Mouse (Mus musculus) fibroblast of lung, adult 2 months (primary cell): Measurements from ENCODE around the gene Apba1.

Experiments used
- DNase-seq: peaks from one replicate; pipeline ENCODE4 v3.0.0-alpha.2; 2011; ENCODE audit warnings: low read depth

Apba1 gene

GRCm38 (mm10) chr19:23930826-23931225 lies 172.1 kb downstream of the Apba1 start:
- no peak for DNase-seq

DNA sequence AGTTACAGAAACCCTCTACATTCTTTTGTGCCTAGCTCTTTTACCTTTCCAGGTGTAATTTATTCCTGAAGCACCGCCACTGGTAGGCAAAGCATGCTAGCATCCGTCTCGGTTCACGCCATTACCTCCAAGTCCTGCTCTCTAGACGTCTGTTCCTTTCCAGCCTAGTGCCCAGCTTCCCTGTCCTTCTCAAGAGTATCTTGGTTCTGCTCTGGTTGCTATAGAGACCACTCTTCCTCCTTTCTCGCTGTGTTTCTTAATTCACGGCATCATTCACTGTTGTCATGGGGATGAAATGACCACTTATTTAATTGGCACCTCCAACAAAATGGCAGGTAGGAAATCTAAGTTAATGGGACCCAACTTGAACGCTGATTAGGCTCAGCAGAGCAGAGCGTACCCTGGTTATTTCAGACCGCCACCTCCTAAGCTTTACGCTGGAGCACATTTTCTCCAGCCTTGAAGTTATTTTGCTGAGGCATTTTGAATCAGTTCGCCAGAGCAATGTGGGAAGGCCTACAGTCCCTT lies 182.8 kb downstream of the Apba1 start:
- DNase-seq: no peak

GRCm38 (mm10) chr19:23942886-23943285 lies 184.2 kb downstream of the Apba1 start:
- DNase-seq: no peak

- no peak for DNase-seq
These were observed 187.5 kb downstream of the Apba1 start for GRCm38 (mm10) chr19:23946026-23946685.

DNA sequence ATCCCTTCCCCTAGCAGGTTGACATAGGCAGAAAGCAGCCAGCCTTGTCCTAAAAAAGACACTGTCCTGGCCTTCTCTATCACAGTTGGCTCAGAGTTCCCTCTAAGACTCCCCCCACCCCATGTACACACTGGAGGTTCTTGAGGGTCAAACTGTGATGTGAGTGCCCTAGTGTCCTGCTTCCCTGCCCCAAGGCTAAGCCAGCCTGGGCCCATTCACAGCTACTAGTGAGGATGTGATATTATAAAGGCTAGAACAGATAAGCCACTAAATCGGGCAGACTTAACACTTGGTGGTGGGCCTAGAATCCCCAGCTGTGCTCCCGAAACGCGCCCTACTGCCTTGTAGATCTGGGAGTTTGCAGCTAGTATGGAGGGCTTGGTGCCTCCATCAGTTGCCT lies 188.1 kb downstream of the Apba1 start:
- DNase-seq: no peak

DNA sequence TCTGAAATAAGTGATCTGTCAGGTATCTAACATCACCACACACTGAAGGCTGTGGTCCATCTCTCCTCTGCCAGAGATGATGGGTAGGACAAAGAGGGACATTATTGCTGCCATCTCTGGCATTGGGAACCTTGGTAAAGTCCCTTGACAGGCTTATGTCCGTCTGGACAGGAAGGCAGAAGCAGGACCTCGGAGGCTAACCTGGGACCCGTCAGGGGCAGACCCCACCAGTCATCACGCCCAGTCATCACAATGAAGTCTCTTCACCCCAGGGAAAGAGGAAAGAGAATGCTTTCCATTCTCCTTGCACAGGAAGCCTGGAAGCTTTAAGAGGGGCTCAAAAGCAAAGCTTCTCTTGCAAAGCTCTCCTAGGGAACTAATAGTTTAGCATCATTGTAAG lies 189.2 kb downstream of the Apba1 start:
- DNase-seq: no peak

DNA sequence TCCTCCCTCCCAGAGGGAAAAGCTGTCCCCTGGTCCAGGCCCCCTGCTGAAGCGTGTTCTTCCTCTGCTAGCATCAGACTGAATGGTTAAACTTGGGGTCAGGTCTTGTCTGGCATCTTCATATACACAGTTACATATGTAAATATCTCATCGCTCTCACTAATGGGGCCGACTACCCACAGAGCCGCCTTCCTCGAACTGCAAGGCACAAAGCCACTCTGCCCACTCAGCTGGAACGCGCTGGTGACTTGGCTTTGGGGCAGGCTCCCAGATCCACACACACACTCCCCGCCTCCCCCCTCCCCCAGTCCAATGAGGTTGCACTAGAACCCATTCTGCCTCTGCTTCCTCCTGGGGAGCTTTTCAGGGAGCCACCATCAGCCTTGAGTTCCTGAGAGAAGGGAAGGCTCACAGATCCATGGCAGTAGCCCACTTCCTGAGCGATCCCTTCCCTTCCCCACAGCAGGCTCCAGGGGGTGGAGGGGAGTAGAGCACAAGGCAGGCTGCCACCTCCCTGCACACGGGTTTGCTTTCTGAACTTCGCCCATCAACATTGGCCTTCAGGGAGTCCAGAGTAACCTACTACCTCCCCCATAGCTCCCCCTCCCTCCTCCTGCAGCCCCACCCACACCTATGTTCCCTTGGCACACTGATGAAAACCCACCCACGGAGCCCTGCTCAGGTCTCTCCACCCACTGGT lies 189.8 kb downstream of the Apba1 start:
- DNase-seq: no peak

DNA sequence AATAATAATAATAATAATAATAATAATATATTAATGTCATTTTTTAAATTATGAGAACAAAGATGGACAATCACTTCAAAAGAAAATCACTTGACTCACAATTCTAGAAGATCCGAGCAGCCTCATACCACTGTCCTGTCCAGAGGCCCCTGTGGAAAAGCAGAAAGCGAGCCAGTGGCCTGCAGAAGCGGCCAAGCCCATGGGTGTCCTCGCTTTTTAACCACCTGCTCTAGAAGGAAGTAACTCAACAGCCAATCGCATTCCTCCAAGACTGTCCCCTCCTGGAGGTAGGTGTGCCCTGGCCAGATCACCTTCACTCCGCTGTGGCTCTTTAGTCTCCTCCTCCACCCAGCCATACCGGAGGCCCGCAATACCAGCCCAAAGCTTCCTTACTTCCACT lies 196.8 kb downstream of the Apba1 start:
- no peak for DNase-seq

DNA sequence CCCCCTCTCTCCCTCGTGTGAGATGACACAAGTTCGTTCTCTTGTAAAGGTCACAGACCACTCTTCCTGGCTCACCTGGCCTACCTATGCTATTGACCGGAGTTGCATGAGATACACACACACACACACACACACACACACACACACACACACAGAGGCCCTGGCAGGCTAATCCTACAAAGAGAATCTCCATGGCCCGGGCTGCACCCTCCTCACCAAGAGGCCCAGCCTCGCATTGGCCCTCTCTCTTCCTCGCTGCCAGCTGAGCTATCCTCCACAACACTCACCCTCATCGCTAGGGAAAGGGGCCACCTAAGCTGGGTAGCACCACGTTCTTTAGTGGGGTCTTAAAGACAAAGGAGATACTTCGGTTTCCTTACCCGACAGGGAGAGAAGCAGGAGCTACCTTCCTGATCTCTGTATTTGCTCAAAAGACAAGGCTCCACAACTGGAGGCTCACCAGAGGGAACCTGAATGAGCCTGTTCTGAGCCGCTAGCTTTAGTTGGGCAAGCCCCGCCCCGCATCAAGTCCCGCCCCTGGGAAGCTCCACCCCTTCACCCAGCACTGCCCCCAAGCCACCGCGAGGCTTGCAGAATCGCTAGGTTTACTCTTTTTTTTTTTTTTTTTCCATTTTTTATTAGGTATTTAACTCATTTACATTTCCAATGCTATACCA lies 197.8 kb downstream of the Apba1 start:
- DNase-seq: no peak

GRCm38 (mm10) chr19:23957563-23957962 lies 198.9 kb downstream of the Apba1 start:
- no peak for DNase-seq

- no peak for DNase-seq
These were observed 200.2 kb downstream of the Apba1 start for GRCm38 (mm10) chr19:23958925-23959324.

DNA sequence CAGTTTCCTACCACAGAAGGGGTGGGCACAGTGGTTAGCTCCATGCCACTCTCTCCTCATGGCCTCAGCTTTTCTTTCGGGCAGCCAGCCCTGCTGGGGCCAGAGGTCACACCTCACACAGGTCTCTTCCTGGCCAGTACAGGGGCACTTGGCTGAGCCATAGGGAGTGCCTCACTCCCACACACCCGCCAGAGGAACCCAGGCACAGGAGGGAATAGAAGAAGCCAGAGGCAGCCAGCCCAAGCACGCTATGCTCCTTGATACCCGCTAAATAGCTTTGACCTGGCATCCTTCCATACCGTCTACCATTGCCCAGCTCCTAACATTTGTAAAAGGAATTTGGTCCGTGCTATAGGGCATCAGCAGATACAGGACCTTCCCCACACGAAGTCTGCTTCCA lies 201.2 kb downstream of the Apba1 start:
- no peak for DNase-seq

GRCm38 (mm10) chr19:23960275-23960674 lies 201.6 kb downstream of the Apba1 start:
- no peak for DNase-seq

DNA sequence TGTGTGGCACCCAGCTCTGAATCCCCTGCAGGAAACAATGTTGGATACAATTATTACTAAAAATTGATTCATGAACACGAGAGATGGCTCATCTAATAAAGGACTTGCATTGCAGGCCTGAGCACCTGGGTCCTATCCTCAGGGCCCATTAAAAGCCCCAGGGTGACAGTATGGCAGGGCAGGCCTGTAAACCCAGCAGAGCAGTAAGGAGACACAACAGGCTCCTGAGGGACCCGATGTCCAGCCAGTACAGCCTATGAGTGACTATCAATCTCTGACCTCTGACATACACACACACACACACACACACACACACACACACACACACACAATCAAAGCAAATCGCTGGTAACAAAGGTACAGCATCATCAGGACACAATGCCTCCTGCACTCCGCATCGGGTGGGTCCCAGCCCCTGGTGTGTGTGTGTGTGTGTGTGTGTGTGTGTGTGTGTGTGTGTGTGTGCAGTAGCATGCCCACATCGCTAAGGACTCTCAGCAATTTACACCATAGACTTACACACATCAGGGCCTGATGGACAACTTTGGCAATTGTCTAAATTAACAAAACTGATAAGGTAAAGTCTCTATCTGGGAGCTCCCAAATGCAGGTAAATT lies 202.3 kb downstream of the Apba1 start:
- DNase-seq: no peak

DNA sequence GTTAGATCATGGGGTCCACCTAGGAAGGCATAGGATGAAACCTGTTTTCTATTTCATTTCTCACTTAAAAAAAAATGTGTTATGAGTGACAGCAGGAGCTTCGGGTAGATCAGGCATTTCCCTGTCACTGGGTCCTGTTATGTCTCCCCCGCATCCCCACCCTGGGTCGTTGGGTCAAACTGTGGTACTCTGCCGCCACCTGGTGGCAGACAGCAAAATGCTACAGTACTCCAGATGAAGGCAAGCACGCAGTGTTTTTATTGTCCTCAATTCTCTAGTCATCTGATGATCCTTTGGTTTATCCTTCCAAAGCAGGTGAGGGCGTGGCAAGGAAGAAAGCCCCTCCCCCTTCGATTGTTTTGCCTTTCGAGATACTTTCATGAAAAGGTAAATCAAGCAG lies 202.8 kb downstream of the Apba1 start:
- DNase-seq: no peak

- DNase-seq: no peak
These were observed 205.8 kb downstream of the Apba1 start for GRCm38 (mm10) chr19:23964401-23964910.

- no peak for DNase-seq
These were observed 207.7 kb downstream of the Apba1 start for GRCm38 (mm10) chr19:23966376-23966775.

DNA sequence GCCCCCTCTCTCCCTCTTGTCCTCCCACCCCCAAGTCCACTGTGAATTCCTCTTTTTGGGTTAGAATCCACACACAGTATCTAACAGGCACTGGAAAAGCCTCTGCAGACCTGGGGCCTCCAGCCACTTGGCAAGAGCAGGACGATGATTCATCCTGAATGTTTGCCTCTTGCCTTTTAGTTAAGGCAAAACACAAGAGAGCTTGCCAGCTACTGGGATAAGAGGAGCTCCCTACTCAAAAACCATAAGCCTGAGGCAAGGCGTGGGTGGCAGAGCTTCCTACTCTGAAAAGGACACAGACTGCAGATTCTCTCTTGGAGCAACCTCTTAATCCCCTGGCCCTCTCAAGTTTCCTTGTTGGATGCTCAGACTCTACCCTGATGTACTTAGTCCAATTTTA lies 208.5 kb downstream of the Apba1 start:
- DNase-seq: peak; percentile 73

DNA sequence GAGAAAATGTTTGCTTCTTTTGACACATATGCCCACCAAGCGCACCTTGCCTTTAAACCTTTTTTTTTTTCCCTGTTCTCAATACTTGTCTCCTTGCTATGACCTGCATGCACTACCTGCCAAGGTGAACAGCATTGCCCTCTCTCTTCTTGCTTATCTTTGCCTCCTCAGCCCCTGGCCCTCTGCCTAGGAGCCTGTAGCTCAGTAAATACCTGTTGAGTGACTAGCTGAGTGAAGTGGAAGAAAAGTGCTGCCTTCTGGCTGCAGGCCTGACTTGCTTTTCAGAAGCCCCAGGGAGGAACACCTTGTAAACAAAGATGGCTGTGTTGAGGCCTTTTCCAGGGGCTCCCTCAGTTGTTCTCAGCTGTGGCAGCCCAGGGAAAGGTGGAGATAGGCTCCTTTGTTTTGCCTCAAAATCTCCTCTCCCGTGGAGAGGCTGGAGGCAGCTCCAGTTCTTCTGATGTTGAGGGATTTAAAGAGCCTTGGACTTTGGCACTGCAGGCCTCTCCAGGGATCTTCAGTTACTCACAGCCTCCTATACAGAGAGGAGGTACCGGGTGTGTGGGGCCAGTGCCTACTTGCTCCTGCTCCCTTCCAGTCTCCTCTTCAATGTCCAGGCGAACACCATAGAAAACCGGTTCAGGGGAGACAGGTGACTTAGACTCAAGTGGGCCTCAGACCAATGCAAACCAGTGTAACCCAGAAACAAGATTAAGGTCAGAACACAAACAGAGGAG lies 209.6 kb downstream of the Apba1 start:
- DNase-seq: no peak

GRCm38 (mm10) chr19:23968862-23969225 lies 210.2 kb downstream of the Apba1 start:
- no peak for DNase-seq

DNA sequence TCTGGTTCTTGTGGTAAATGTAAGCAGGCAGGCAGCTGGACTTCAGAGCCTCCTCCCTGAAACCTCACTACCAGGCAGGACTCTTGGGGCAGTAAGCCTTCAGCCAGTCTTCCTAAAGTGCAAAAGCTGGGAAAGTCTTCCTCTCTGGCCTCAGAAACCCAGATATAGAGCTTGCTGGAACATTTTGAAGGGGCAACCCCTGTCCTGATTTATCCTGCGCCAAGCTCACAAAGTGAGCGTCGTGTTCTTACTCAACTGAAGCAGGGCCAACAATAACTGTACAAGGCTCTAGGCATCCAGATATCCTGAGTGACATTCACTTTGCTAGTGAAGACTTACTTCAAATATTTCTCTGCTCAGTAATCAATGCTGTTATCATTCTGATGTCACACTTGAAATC lies 211.7 kb downstream of the Apba1 start:
- DNase-seq: no peak

GRCm38 (mm10) chr19:23971391-23971790 lies 212.7 kb downstream of the Apba1 start:
- peak; percentile 64 for DNase-seq
